Mouse (Mus musculus) T-cell, adult 2 months (primary cell): ENCODE measurements around the gene Dtd1.

Experiments
- DNase-seq: peaks from one replicate; pipeline ENCODE4 v3.0.0; 2022; ENCODE audit warnings: low spot score

Gene Dtd1

GRCm38 (mm10) chr2:144768375-144769117 lies 168.8 kb downstream of the Dtd1 start:
- no peak for DNase-seq

GRCm38 (mm10) chr2:144769118-144769496 lies 169.4 kb downstream of the Dtd1 start:
- no peak for DNase-seq

- DNase-seq = no peak
These were observed 169.9 kb downstream of the Dtd1 start for GRCm38 (mm10) chr2:144769556-144769955.

DNA sequence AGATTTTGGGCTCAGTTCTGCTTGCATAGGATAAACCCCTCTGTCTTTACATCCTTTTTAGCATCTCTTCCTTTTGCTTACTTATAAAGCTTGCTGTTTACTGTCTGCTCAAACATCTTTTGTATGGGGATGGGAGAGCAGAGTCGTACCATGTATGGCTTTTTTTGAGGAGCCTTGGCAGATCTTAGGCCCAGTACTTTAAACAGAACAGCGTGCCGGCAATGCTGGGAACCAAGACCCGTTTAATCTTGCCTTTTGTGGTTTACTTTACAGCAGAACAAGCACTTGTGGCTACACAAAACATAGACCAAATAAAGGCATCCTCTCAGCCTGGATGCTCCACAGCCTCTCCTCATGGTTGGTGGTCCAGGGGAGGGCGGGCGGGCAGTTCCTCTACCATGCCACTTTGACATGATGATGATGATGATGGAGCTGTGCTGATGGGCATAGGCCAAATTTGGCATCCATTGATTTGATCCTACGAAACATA lies 170.8 kb downstream of the Dtd1 start:
- no peak for DNase-seq

DNA sequence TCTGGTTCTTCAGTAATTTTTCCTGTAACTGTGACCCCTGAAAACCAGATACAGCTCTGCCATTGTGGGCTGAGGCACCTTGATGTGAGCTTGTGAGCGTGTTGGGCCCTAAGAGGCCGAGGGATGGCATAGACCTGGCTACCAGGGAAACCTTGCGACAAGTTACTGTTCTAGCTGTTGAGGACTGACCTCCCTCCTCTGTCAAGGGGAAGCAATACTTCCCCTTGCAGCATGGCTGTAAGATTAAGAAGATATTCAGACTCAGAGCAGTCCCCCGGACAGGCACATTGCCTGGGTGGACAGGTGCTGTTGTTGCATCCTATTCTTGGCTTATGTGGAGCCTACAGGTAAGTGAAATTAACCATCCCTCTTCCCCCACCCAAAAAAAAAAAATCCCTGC lies 172.1 kb downstream of the Dtd1 start:
- DNase-seq = no peak

- no peak for DNase-seq
These were observed 175.0 kb downstream of the Dtd1 start for GRCm38 (mm10) chr2:144774636-144775160.

DNA sequence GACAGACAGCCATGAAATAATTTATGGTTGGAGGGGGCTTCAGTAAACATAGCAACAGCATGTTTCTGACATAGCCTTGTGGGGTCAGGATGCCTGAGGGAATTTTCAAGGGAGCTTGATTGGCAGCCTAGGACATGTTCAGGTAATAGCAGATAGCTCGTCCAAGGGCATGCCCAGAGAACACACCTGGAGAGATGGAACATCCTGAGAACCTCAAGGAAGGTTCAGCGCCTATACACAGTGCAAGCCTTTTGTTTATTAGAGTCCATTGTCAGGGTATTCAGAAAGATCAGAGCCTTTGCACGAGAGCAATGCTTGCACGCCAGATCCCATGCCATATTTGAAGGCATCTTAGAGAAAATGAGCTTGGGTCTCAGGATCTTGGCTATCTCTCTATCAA lies 175.9 kb downstream of the Dtd1 start:
- DNase-seq = no peak

DNA sequence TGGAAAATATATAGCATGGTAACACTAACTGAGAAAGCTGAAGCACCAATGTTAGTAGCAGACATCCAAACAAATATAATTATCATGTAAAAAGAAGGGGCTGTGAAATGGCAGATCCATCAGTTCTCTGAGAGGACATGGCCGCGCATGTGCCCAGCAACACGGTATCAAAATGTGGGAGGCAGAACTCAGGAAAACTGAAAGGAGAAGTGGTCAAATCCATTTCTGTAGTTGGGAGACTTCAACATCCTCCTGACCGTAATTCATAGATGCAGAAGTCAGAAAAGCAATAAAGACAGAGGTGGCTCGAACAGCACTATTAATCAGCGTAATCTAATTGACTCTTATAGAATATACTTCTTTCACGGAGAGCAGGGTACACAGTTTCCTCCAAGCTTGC lies 179.6 kb downstream of the Dtd1 start:
- DNase-seq = no peak

DNA sequence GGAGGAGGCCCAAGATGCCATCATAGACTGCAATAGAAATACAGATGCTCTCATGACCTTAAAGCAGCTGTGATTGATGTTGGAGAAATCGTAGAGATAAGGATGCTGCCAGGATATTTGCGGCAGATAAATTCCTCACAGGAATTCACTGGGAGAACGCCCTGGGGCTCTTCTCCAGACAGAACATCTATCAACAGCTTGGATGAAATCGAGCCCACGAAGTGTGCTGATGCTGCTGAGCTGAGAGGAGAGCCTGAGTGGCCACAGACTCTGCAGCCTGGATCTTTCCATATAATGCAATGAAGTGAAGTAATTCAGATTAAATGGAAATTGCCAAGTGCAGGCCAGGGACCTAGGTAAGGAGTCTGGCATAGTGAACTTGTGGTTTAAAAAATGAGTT lies 181.0 kb downstream of the Dtd1 start:
- no peak for DNase-seq

DNA sequence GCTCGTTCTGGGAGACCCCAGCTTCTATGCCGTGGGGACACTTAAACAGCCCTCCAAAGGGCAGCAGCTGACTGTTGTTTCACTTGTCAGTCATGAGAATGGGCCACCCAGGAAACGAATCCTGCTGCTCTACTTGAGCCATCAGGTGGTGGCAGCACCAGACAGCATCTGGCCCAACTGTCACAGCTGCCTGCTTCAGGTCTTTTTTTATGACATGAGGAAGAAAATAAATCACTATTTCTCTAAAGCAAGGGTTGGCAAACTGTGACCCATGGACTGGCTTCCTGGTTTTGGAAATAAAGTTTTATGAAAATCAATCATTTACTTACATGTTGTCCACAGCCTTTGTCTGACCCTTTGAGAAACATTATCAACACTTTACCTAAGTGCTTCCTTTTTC lies 182.2 kb downstream of the Dtd1 start:
- DNase-seq = no peak

GRCm38 (mm10) chr2:144782481-144782880 lies 182.8 kb downstream of the Dtd1 start:
- no peak for DNase-seq

DNA sequence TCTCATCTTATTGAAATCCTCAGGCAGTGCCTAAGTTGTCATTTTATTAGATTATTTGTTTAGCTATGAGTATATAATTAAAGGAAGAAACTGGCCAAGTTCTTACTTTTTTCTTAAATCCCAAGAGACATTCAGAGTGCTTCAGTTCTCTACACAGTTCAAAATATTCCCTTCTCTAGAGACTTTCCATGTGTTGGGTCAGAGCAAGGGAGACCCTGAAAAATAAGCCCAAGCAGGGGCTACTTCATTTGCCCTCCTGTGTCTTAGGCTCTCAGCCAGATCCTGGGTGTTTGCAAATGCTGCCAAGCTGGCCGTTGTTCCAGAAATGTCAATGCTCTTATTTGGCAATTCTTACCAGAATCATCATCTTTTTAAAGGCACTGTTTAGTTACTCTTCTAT lies 183.5 kb downstream of the Dtd1 start:
- DNase-seq = no peak

DNA sequence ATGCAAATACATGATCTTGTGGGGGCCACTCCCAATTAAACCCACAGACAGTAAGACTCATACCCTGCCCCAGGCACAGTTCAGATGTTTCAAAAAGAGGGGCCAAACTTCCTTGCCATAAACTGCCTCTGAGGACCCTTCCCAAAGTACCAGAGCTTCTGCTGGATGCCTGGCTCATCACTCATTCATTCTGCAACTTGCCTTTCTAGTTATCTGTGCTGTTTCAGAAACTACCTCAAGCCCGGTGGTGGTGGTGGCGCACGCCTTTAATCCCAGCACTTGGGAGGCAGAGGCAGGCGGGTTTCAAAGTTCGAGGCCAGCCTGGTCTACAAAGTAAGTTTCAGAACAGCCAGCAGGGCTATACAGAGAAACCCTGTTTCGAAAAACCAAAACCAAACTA lies 184.1 kb downstream of the Dtd1 start:
- DNase-seq = no peak

DNA sequence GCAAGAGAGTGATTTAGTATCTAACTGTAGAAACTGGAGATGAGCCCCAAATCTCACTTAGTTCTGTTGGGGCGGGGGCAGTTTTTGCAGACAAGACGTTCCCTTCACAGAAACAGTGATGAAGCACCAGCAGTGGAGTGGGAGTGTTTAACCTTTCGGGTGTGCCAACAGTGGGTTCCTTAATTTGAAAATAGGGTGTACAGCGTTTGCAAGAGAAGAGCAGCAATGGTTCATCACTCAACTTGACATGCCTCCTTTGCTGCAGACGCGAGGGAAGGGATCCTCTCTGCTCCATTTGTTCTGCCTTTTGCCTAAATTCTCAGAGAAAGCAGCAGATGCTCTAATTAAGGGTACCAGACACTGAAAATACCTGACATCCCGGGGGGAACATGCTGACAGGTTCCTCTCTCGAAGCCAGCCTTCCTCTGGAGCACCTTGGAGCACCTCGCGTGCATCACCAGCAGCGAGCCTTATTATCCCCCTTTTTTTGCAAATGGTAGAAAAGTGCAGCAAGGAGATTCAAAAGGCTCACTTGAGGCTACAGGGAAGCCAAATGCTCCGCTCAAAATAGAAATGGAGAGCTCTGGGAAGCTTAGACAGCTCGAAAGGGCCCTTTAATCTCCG lies 192.1 kb downstream of the Dtd1 start:
- DNase-seq = no peak

- DNase-seq = no peak
These were observed 197.8 kb downstream of the Dtd1 start for GRCm38 (mm10) chr2:144797515-144797914.

DNA sequence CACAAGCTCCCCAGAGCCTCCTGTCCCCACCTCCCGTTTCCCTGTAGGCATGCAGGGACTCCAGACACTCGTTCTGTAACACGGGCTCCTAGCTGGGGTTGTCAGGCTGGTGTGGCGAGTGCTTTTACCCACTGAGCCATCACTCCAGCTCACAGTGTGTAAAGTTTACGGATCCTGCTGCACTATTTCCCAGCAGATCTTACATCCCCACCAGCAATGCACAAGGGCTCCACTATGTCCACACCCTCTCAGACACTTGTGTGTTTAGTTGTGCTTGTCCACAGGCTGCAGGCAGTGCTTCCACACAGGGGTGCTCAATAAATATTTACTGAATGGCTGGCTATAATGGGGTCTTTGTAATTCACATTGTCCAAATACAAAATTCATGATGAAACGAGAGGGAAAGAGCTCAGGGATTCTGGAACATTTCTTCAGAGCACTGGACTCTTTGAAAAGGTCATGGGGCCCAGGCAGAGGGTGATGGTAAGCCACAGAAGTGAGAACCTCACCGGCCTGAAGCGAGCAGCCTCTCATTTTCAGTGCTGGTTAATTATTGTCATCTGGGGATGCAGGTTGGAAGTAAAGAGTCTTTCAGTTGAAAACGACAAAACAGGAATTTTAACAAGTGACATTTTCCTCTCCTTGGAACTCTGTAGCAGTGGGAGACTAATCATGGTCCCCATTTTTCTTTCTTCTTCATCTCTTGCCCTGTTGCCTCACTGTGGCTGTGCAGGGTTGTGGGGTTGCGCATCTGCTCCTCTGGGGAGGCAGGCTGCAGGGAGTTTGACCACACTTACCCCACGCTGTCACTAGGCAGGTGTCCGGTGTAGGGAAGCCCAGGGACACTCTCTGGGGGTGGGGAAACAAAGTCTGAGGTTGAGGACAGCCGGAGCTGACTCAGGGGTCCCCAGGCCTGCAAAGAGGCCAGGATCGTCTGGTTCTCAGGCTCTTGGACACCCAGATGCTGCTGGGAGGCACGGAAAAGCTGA lies 208.4 kb downstream of the Dtd1 start:
- no peak for DNase-seq
